Mouse (Mus musculus) thymus, postnatal 25 days (tissue): ENCODE results near the gene Prps1l1.

ENCODE experiments used
- DNase-seq: peaks from one replicate; pipeline ENCODE4 v3.0.0; 2022

Gene Prps1l1

GRCm38 (mm10) chr12:35027533-35027932 lies 43.0 kb downstream of the Prps1l1 start:
- no peak for DNase-seq
